Mouse (Mus musculus) left cerebral cortex, adult 2 months (tissue): ENCODE data around the gene Hoxc5. TPM values are rescaled to one million over a fixed set of nuclear protein-coding genes. Genes with fewer than 3 reads are reported as not detected.

Source experiments
- DNase-seq, 2 experiments: peaks; one replicate each; pipeline ENCODE4 v3.0.0; 2021 to 2022; ENCODE audit warnings: low spot score in 2 of 2, mixed read lengths in 1 of 2; ENCODE audit errors: extremely low spot score in 1 of 2
- H3K27ac ChIP-seq: fragments of 200-600 bp; 2 replicates; pipeline ENCODE4 v1.8.1; 2022
- H3K4me3 ChIP-seq: fragments of 200-600 bp; 2 replicates; pipeline ENCODE4 v1.8.1; 2022
- CTCF ChIP-seq: fragments of 200-600 bp; IDR thresholded peaks from 2 replicates; pipeline ENCODE4 v1.8.1; 2022; ENCODE audit warnings: antibody characterized with exemption, mild to moderate bottlenecking, moderate library complexity
- intact Hi-C: fragments of 180-260 bp; cut with DNase I; formaldehyde crosslinking; loops from one replicate; pipeline ENCODE4 v1.15.1; 2025
- long read RNA-seq, 2 experiments: library from polyadenylated mRNA; stranded (forward); transcript quantifications; one replicate each; pipeline ENCODE4 v2.0.0; 2021; ENCODE audit warnings: borderline mapping rate in 2 of 2
- total RNA-seq, 2 experiments: library from RNA; stranded (reverse); gene quantifications; 2 replicates each; pipeline ENCODE4 v1.2.3; 2021

The Hoxc5 gene
- not detected for total RNA-seq
- long read RNA-seq, experiment 1 = 0 reads
- long read RNA-seq, experiment 2 = 0 reads

GRCm38 (mm10) chr15:102967312-102967510 lies at the start of gene Hoxc5:
Gene Hoxc5, plus strand, starts transcription at chr15:102967443.
- no peak within 1 kb of the TSS for H3K27ac ChIP-seq
- intact Hi-C loops = no loop called here
- TF ChIP-seq CTCF = no peak
- no peak within 1 kb of the TSS for H3K4me3 ChIP-seq
- DNase-seq = no peak

DNA sequence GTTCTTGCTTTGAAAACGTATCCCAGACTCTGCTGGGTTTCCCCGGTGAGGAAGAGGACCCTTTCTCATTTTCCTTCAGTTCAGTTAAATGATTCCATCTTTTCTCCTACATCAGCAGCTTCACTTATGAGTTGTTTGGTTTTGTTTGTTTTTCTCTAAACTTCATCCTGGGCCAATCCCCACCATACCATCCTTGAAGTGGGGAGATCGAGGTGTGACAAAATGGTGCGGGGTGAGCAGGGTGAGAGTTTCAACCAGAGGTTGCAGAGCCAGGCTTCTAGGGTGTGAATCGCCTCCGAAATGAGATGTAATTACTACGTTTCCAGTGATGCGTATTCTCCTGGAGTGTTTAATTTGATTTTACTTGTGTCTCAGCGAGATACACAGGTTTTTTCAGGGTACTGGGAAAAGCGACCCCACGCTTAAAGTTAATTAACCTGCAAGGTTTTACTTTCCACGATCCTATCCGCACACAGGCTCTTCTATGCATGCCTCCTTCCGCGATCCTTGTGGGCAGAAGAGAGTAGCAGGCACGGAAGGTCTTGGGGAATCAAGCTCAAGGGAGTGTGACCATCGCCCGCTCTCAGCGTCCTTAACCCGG lies 49.2 kb upstream of the Hoxc5 start:
- no peak for DNase-seq
- H3K4me3 ChIP-seq = no peak overlapping the region

GRCm38 (mm10) chr15:102918611-102919265 lies 48.5 kb upstream of the Hoxc5 start:
- Histone ChIP-seq H3K27ac (no peak overlapping the region), H3K4me3 (no peak overlapping the region)
- TF ChIP-seq CTCF = no peak
- no peak for DNase-seq
- intact Hi-C loops = loop anchor here (5.0 kb wide), 1 partner anchor 144 kb away; no protein-coding TSS in a partner anchor

More for the DNA sequence above, 49.2 kb upstream of the Hoxc5 start:
- intact Hi-C loops = loop anchor here (5.0 kb wide), 1 partner anchor 144 kb away; no protein-coding TSS in a partner anchor
- H3K27ac ChIP-seq = no peak overlapping the region
- no peak for TF ChIP-seq CTCF

DNA sequence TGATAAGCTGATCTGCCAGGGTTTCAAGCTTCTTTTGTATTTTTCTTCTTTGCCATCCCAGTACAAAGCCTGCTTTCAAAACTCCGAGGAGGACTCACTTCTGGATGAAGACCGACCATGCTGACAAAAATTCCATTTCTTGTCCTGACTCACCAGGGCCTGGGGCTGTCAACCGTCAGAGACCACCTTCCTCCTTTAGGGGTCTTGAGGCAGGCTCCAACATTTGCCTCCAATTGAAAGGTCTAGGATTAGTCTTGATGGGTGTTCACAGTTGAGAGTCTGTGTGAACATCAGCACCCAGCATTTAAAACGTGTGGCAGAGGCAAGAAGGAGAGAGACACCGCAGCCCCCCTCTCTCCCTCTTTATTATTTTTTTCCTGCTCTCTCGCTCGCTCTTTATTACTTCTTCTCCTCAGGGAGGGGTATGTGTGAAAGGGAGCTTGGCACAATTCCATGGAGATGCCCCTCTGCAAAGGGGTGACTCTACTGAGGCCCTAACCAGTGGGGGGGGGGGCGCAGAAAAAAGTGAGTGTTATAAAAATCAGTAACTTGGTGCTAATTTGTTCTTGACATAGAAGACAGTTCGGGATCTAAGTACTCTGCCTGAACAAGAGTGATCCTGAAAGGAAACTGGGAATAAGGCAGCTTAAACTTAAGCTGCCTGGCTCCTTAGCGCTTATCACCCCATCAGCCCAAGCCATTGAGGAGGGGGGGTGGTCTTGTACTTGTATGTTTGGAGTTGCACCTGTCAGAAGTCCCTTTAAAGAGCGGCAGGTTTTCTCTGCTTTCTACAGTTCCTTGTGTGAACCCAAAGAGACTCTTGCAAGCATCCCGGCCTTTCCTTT lies 47.7 kb upstream of the Hoxc5 start:
- Histone ChIP-seq H3K27ac (no peak overlapping the region), H3K4me3 (no peak overlapping the region)
- intact Hi-C loops = loop anchor here (5.0 kb wide), 1 partner anchor 143 kb away; no protein-coding TSS in a partner anchor
- TF ChIP-seq CTCF = no peak
- DNase-seq = no peak

GRCm38 (mm10) chr15:102920619-102921018 lies 46.6 kb upstream of the Hoxc5 start:
- TF ChIP-seq CTCF = no peak
- DNase-seq = no peak
- Histone ChIP-seq H3K27ac (no peak overlapping the region), H3K4me3 (no peak overlapping the region)
- intact Hi-C loops = no loop called here

DNA sequence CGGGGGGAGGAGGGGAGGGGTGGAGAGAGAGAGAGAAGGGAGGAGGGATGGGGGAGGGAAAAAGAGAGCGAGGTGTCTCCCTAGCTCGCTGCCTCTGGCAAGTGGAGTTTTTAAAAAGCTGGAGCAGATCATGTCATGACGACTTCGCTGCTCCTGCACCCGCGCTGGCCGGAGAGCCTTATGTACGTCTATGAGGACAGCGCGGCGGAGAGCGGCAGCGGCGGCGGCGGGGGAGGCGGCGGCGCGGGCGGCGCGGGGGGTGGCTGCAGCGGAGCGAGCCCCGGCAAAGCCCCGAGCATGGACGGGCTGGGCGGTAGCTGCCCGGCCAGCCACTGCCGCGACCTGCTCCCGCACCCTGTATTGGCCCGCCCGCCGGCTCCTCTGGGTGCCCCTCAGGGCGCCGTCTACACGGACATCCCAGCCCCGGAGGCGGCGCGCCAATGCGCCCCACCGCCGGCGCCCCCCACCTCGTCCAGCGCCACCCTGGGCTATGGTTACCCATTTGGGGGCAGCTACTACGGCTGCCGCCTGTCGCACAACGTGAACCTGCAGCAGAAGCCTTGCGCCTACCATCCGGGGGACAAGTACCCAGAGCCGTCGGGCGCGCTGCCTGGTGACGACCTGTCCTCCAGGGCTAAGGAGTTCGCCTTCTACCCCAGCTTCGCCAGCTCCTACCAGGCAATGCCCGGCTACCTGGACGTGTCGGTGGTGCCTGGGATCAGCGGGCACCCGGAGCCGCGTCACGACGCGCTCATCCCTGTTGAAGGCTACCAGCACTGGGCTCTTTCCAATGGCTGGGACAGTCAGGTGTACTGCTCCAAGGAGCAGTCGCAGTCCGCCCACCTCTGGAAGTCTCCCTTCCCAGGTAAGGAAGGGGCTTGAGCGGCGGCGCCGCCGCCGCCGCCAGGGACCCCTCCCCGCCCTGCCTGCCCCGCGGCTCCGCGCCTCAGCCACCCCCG lies 45.9 kb upstream of the Hoxc5 start, which contains the start of gene Hoxc13:
Hoxc13 (plus strand) TSS at position 51 of the 959 bp plus-strand sequence.
- no peak within 1 kb of the TSS for H3K27ac ChIP-seq
- H3K4me3 ChIP-seq = no peak within 1 kb of the TSS
- no peak for DNase-seq
- no peak for TF ChIP-seq CTCF
- intact Hi-C loops = no loop called here

DNA sequence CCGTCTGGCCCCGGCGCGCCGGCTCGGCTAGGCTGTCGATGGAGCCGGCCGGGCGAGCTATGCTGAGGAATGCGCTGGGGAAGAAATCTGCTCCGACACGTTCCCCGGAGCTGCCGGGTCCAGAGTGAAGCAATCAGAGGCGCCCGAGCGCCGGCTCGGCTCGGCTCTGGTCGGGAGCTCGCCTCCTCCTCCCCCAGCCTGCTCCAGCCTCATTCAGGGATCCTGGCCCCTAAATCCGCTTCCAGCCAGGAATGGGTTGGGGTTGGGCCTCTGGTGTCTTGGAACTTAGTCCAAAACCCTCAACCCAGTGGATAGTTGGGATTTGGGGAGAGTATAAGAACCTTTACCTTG lies 45.3 kb upstream of the Hoxc5 start:
- no peak overlapping the region for H3K4me3 ChIP-seq
- intact Hi-C loops = no loop called here
- H3K27ac ChIP-seq = no peak overlapping the region
- TF ChIP-seq CTCF = no peak
- DNase-seq = no peak

GRCm38 (mm10) chr15:102922636-102923500 lies 44.4 kb upstream of the Hoxc5 start:
- intact Hi-C loops = no loop called here
- TF ChIP-seq CTCF = no peak
- Histone ChIP-seq H3K27ac (no peak overlapping the region), H3K4me3 (no peak overlapping the region)
- no peak for DNase-seq

DNA sequence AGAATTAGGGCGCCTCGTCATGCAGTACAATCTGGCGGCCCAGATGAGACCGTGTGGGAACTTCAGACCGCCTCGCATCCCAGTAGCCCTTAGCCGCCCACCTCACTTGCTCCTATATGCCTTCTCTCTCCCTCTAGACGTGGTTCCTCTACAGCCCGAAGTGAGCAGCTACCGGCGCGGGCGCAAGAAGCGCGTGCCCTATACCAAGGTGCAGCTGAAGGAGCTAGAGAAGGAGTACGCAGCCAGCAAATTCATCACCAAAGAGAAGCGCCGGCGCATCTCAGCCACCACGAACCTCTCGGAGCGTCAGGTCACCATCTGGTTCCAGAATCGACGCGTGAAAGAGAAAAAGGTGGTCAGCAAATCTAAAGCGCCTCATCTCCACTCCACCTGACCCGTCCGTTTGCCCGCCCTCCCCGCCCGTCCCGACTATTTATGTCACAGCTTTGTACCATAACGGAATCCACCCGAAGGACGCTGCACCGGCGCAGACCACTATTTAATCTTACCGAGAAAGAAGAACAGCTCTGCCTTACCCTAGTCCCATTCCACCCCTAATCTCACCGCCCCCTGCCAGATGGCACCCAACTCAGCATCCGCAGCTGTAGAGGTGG lies 40.1 kb upstream of the Hoxc5 start:
- intact Hi-C loops = no loop called here
- no peak for TF ChIP-seq CTCF
- DNase-seq = no peak
- Histone ChIP-seq H3K4me3 (no peak overlapping the region), H3K27ac (no peak overlapping the region)

GRCm38 (mm10) chr15:102931706-102932358 lies 35.4 kb upstream of the Hoxc5 start:
- intact Hi-C loops = no loop called here
- no peak for DNase-seq
- TF ChIP-seq CTCF = no peak
- Histone ChIP-seq H3K27ac (no peak overlapping the region), H3K4me3 (no peak overlapping the region)
